ENCODE assay signal across 18 mouse cellular contexts in genomic region chr1:90903211-90903945, GRCm38 (mm10). TPM values are rescaled to one million over a fixed set of nuclear protein-coding genes. Genes with fewer than 3 reads are reported as not detected.
A peak's percentile ranks its signal among the peaks of the same experiment; 100 is the strongest.
DNase-seq lines count a peak whose midpoint lies in the region; ATAC-seq lines count a peak whose summit lies in the region.
"Had no signal": no experiment of that assay in that cellular context is flagged by ENCODE, and none has a peak within 500 bp of the region (broad histone marks: within the 10 kb centered on the region; RNA-seq: fewer than 3 reads in every experiment).

No protein-coding gene starts in this region.

- H3K27ac ChIP-seq in kidney, embryonic 15.5 days: peak overlapping the region; percentile 71
- H3K27ac ChIP-seq in embryonic facial prominence, embryonic 12.5 days: peak overlapping the region; percentile 58
- peak overlapping the region; percentile 67 for H3K27ac ChIP-seq in limb, embryonic 13.5 days
- H3K27ac ChIP-seq: liver, embryonic 15.5 days had no signal

- no peak overlapping the region for H3K4me2 ChIP-seq in kidney, embryonic 15.5 days
- no peak overlapping the region for H3K4me2 ChIP-seq in embryonic facial prominence, embryonic 12.5 days (replicated peaks)
- no peak overlapping the region for H3K4me2 ChIP-seq in limb, embryonic 13.5 days (replicated peaks)
- H3K4me2 ChIP-seq: liver, embryonic 15.5 days had no signal

- H3K9ac ChIP-seq in kidney, embryonic 15.5 days: no peak overlapping the region
- H3K9ac ChIP-seq in embryonic facial prominence, embryonic 12.5 days: no peak overlapping the region
- no peak overlapping the region for H3K9ac ChIP-seq in limb, embryonic 13.5 days
- H3K9ac ChIP-seq: forebrain, postnatal 0 days; liver, embryonic 15.5 days had no signal

- no peaks in the 10 kb centered on the region for H3K27me3 ChIP-seq in kidney, embryonic 15.5 days
- H3K27me3 ChIP-seq in embryonic facial prominence, embryonic 12.5 days: no peaks in the 10 kb centered on the region
- H3K27me3 ChIP-seq in limb, embryonic 13.5 days: no peaks in the 10 kb centered on the region
- H3K27me3 ChIP-seq: liver, embryonic 15.5 days had no signal

- no peaks in the 10 kb centered on the region for H3K36me3 ChIP-seq in kidney, embryonic 15.5 days
- no peaks in the 10 kb centered on the region for H3K36me3 ChIP-seq in embryonic facial prominence, embryonic 12.5 days
- no peaks in the 10 kb centered on the region for H3K36me3 ChIP-seq in limb, embryonic 13.5 days
- H3K36me3 ChIP-seq: liver, embryonic 15.5 days had no signal

- no peaks in the 10 kb centered on the region for H3K9me3 ChIP-seq in kidney, embryonic 15.5 days (replicated peaks)
- no peaks in the 10 kb centered on the region for H3K9me3 ChIP-seq in embryonic facial prominence, embryonic 12.5 days
- no peaks in the 10 kb centered on the region for H3K9me3 ChIP-seq in limb, embryonic 13.5 days
- H3K9me3 ChIP-seq: liver, embryonic 15.5 days had no signal

- H3K4me1 ChIP-seq in kidney, embryonic 15.5 days: 0 out of 2 replicates have a peak, but pooled peaks cover 15% of the 10 kb centered on the region
- H3K4me1 ChIP-seq in embryonic facial prominence, embryonic 12.5 days: peaks cover 12% of the 10 kb centered on the region
- H3K4me1 ChIP-seq in limb, embryonic 13.5 days: peaks cover 33% of the 10 kb centered on the region
- H3K4me1 ChIP-seq: liver, embryonic 15.5 days; megakaryocyte, embryonic 14.5 days had no signal

- no peak overlapping the region for H3K4me3 ChIP-seq in kidney, embryonic 15.5 days (replicated peaks)
- no peak overlapping the region for H3K4me3 ChIP-seq in embryonic facial prominence, embryonic 12.5 days
- H3K4me3 ChIP-seq in limb, embryonic 13.5 days: no peak overlapping the region
- H3K4me3 ChIP-seq: liver, embryonic 15.5 days; megakaryocyte, embryonic 14.5 days had no signal

- WGBS in kidney, embryonic 15.5 days: 52% methylated on average over 3 of the region's 3 CpGs
- WGBS in embryonic facial prominence, embryonic 12.5 days: 64% methylated on average over 3 of the region's 3 CpGs
- WGBS in limb, embryonic 13.5 days: 55% methylated on average over 3 of the region's 3 CpGs

- ATAC-seq in kidney, embryonic 15.5 days (replicated peaks; ENCODE audit: low FRiP score): no peak
- no peak for ATAC-seq in embryonic facial prominence, embryonic 12.5 days (ENCODE audit: insufficient number of reproducible peaks, insufficient read depth, low FRiP score, low TSS enrichment)
- no peak for ATAC-seq in limb, embryonic 13.5 days (ENCODE audit: low FRiP score, low read depth)
- ATAC-seq: forebrain, postnatal 0 days had no signal

- no peak for DNase-seq in kidney, adult 11 months
- peak; percentile 22 for DNase-seq in 3T3-L1 (ENCODE audit: low read depth, low spot score)
- DNase-seq in adrenal gland, postnatal 10 days: no peak
- no peak for DNase-seq in cerebellum, adult 18-20 months
- DNase-seq: forebrain, postnatal 0 days; heart, postnatal 36 days; kidney, adult 9 months had no signal

RNA-seq across cellular contexts. Expression of gene Mlph, which starts 11.5 kb away (rescaled TPM):
- 0.38 and 0.48 TPM in 2 replicates for polyA plus RNA-seq in kidney, embryonic 15.5 days (2015; fragmentation: Nextera tagmentation; extraction: Ambion mirVana)
- 0.33 and 0.51 TPM in 2 replicates for polyA plus RNA-seq in embryonic facial prominence, embryonic 12.5 days (2016; fragmentation: Nextera tagmentation; extraction: Ambion mirVana)
- polyA plus RNA-seq in limb, embryonic 13.5 days (2015; fragmentation: Nextera tagmentation; extraction: Ambion mirVana): 0.37 and 0.87 TPM in 2 replicates
- 1 to 10 TPM; 1.6 to 1.9 TPM for total RNA-seq in adrenal gland, postnatal 10 days (2021)
- total RNA-seq: CH12.LX had no signal
- polyA plus RNA-seq: liver, embryonic 15.5 days had no signal

RNA-seq across cellular contexts. Expression of gene Prlh, which starts 49.5 kb away (rescaled TPM):
- not detected in 2 replicates for polyA plus RNA-seq in kidney, embryonic 15.5 days (2015; fragmentation: Nextera tagmentation; extraction: Ambion mirVana)
- polyA plus RNA-seq in embryonic facial prominence, embryonic 12.5 days (2016; fragmentation: Nextera tagmentation; extraction: Ambion mirVana): not detected in 2 replicates
- not detected in 2 replicates for polyA plus RNA-seq in limb, embryonic 13.5 days (2015; fragmentation: Nextera tagmentation; extraction: Ambion mirVana)
- total RNA-seq in adrenal gland, postnatal 10 days (2021): not detected
- total RNA-seq: CH12.LX; forebrain, postnatal 0 days; gastrocnemius, postnatal 14 days; heart, postnatal 36 days; left cerebral cortex, adult 8-10 months had no signal
- polyA plus RNA-seq: embryonic facial prominence, embryonic 11.5 days; forebrain, postnatal 0 days; liver, embryonic 15.5 days; testis, adult 2 months; urinary bladder, adult 2 months had no signal

RNA-seq across cellular contexts. Expression of gene Col6a3, which starts 59.6 kb away (rescaled TPM):
- polyA plus RNA-seq in kidney, embryonic 15.5 days (2015; fragmentation: Nextera tagmentation; extraction: Ambion mirVana): 27.1 and 39.0 TPM in 2 replicates
- 57.4 and 58.7 TPM in 2 replicates for polyA plus RNA-seq in embryonic facial prominence, embryonic 12.5 days (2016; fragmentation: Nextera tagmentation; extraction: Ambion mirVana)
- polyA plus RNA-seq in limb, embryonic 13.5 days (2015; fragmentation: Nextera tagmentation; extraction: Ambion mirVana): 78.1 and 86.3 TPM in 2 replicates
- 100 to 1,000 TPM; 124 to 127 TPM for total RNA-seq in adrenal gland, postnatal 10 days (2021)
